Mouse (Mus musculus) G1E (cell line): ENCODE results near the gene Fbxo46.

Experiments
- CTCF ChIP-seq: IDR thresholded peaks from 2 replicates; pipeline ENCODE4 v1.5.1; 2012; ENCODE audit warnings: low read depth, low read length, inconsistent platforms, mixed read lengths
- GATA1 ChIP-seq: IDR thresholded peaks from 2 replicates; pipeline ENCODE4 v1.6.1; 2012; ENCODE audit warnings: borderline replicate concordance, low read length, inconsistent platforms, mixed read lengths
- GATA2 ChIP-seq: IDR thresholded peaks from 2 replicates; pipeline ENCODE4 v1.6.1; 2012; ENCODE audit warnings: low read depth, low read length, inconsistent platforms, borderline replicate concordance

GRCm38 (mm10) chr7:19073504-19073903, 46.2 kb upstream of the Fbxo46 start:
- TF ChIP-seq GATA1 (no peak), CTCF (peak; percentile 39; the same call in 1 of the 2 replicates), GATA2 (no peak)
